17 mouse cellular contexts compared by ENCODE assay signal in the genomic region with DNA sequence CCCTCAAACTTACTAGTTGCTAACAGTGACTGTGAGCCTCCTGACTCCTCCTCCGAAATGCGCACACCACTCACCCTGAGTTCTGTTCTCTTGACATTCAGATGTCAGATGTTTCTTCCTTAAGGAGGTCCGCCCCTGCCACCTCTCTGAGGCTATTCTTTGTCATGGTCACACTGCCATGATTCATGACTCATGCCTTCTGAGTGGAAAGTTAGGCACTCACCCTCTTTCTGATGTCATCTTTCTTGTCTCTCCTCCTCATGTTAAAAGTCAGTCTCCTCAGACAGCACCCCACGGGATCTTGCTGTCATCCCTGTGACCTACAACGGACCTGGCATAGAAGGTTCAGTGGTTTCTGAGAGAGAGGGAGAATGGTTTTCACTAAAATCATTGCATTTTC. TPM values are rescaled to one million over a fixed set of nuclear protein-coding genes. Genes with fewer than 3 reads are reported as not detected.
DNase-seq lines count a peak whose midpoint lies in the region; ATAC-seq lines count a peak whose summit lies in the region.
"Had no signal": no experiment of that assay in that cellular context is flagged by ENCODE, and none has a peak within 500 bp of the region (broad histone marks: within the 10 kb centered on the region; RNA-seq: fewer than 3 reads in every experiment).

No protein-coding gene starts in this region.

- H3K4me3 ChIP-seq in heart, embryonic 13.5 days = no peak overlapping the region
- no peak overlapping the region for H3K4me3 ChIP-seq in kidney, embryonic 16.5 days (ENCODE audit: low read length)
- H3K4me3 ChIP-seq: erythroblast, embryonic 14.5 days; limb, embryonic 13.5 days; midbrain, embryonic 13.5 days; neural tube, embryonic 12.5 days had no signal

- H3K27me3 ChIP-seq in heart, embryonic 13.5 days (replicated peaks) = no peaks in the 10 kb centered on the region
- H3K27me3 ChIP-seq in kidney, embryonic 16.5 days (ENCODE audit: insufficient read depth, low read length) = 0 out of 2 replicates have a peak, but pooled peaks cover 3% of the 10 kb centered on the region

- WGBS in heart, embryonic 13.5 days = 80% methylated on average over 5 of the region's 5 CpGs
- 88% methylated on average over 5 of the region's 5 CpGs for WGBS in kidney, embryonic 16.5 days

- peaks cover 59% of the 10 kb centered on the region for H3K36me3 ChIP-seq in heart, embryonic 13.5 days
- no peaks in the 10 kb centered on the region for H3K36me3 ChIP-seq in kidney, embryonic 16.5 days (ENCODE audit: insufficient read depth, low read length)
- H3K36me3 ChIP-seq: limb, embryonic 13.5 days; midbrain, embryonic 13.5 days; neural tube, embryonic 12.5 days had no signal

- ATAC-seq in heart, embryonic 13.5 days (ENCODE audit: extremely low read depth, insufficient number of reproducible peaks, low FRiP score, low TSS enrichment) = no peak
- ATAC-seq in kidney, embryonic 16.5 days (ENCODE audit: low FRiP score, low TSS enrichment) = no peak
- ATAC-seq: midbrain, embryonic 13.5 days had no signal

- H3K9me3 ChIP-seq in heart, embryonic 13.5 days = peaks cover 4% of the 10 kb centered on the region; the same call in 1 of the 2 replicates
- H3K9me3 ChIP-seq in kidney, embryonic 16.5 days (ENCODE audit: low read length) = peaks cover 4% of the 10 kb centered on the region
- H3K9me3 ChIP-seq: midbrain, embryonic 13.5 days had no signal

- peaks cover 66% of the 10 kb centered on the region for H3K4me1 ChIP-seq in heart, embryonic 13.5 days
- H3K4me1 ChIP-seq in kidney, embryonic 16.5 days (ENCODE audit: insufficient read depth, low read length) = peaks cover 11% of the 10 kb centered on the region; the same call in 1 of the 2 replicates
- H3K4me1 ChIP-seq: neural tube, embryonic 12.5 days had no signal

- H3K4me2 ChIP-seq in heart, embryonic 13.5 days = no peak overlapping the region
- H3K4me2 ChIP-seq in kidney, embryonic 16.5 days (replicated peaks; ENCODE audit: low read depth, low read length) = no peak overlapping the region
- H3K4me2 ChIP-seq: hindbrain, embryonic 14.5 days; limb, embryonic 13.5 days; midbrain, embryonic 13.5 days; neural tube, embryonic 12.5 days had no signal

- H3K27ac ChIP-seq in heart, embryonic 13.5 days (replicated peaks) = peak overlapping the region; percentile 48
- H3K27ac ChIP-seq in kidney, embryonic 16.5 days (ENCODE audit: low read length) = no peak overlapping the region
- H3K27ac ChIP-seq: hindbrain, embryonic 14.5 days; limb, embryonic 13.5 days; midbrain, embryonic 13.5 days; neural tube, embryonic 12.5 days had no signal

- peak; percentile 69 to 87 for DNase-seq in adrenal gland, adult (ENCODE audit: inconsistent age in 2 of 2, low spot score in 1 of 2)
- no peak for DNase-seq in adrenal gland, postnatal 4 days (ENCODE audit: low spot score in 2 of 2)
- DNase-seq in heart, postnatal 4 days = no peak
- DNase-seq in 3T3-L1 (ENCODE audit: low read depth, low spot score) = peak; percentile 68
- DNase-seq in adrenal gland, postnatal 14 days = peak; percentile 72
- no peak for DNase-seq in urinary bladder, adult 18-20 months (ENCODE audit: low spot score in 2 of 2)
- DNase-seq: B cell, adult 2 months; gastrocnemius, postnatal 10 days; kidney, adult 9 months; thymus, adult 2 months had no signal

- H3K9ac ChIP-seq in heart, embryonic 13.5 days = no peak overlapping the region
- no peak overlapping the region for H3K9ac ChIP-seq in kidney, embryonic 16.5 days (replicated peaks; ENCODE audit: low read length)
- H3K9ac ChIP-seq: hindbrain, embryonic 14.5 days; limb, embryonic 13.5 days; midbrain, embryonic 13.5 days; neural tube, embryonic 12.5 days had no signal

RNA-seq across cellular contexts. Expression of a gene that starts 10.6 kb away (rescaled TPM):
- 1 to 10 TPM; 2.2 to 5.6 TPM for total RNA-seq in adrenal gland, postnatal 4 days (2021)
- 44.6 and 47.2 TPM in 2 replicates for polyA plus RNA-seq in heart, embryonic 13.5 days (2015; fragmentation: Nextera tagmentation; extraction: Ambion mirVana)
- total RNA-seq in heart, postnatal 4 days (2021) = 100 to 1,000 TPM; 162 to 169 TPM
- 0.22 and 0.30 TPM in 2 replicates for total RNA-seq in adrenal gland, postnatal 14 days (2021)
- 0.22 and 0.23 TPM in 2 replicates for polyA plus RNA-seq in kidney, embryonic 16.5 days (2015; fragmentation: Nextera tagmentation; extraction: Ambion mirVana)
- polyA plus RNA-seq: erythroblast, embryonic 14.5 days; hindbrain, embryonic 14.5 days had no signal

RNA-seq across cellular contexts. Expression of a gene that starts 28.3 kb away (rescaled TPM):
- total RNA-seq in adrenal gland, postnatal 4 days (2021) = 10 to 100 TPM; 18.0 to 18.1 TPM
- polyA plus RNA-seq in heart, embryonic 13.5 days (2015; fragmentation: Nextera tagmentation; extraction: Ambion mirVana) = 5.7 and 6.8 TPM in 2 replicates
- total RNA-seq in heart, postnatal 4 days (2021) = 10 to 100 TPM; 17.4 to 17.7 TPM
- total RNA-seq in adrenal gland, postnatal 14 days (2021) = 17.8 and 24.5 TPM in 2 replicates
- 7.1 and 8.7 TPM in 2 replicates for polyA plus RNA-seq in kidney, embryonic 16.5 days (2015; fragmentation: Nextera tagmentation; extraction: Ambion mirVana)

RNA-seq across cellular contexts. Expression of a gene that starts 56.9 kb away (rescaled TPM):
- 1 to 10 TPM; 7.2 TPM for total RNA-seq in adrenal gland, postnatal 4 days (2021)
- 7.2 and 9.3 TPM in 2 replicates for polyA plus RNA-seq in heart, embryonic 13.5 days (2015; fragmentation: Nextera tagmentation; extraction: Ambion mirVana)
- total RNA-seq in heart, postnatal 4 days (2021) = 1 to 10 TPM; 4.8 to 6.5 TPM
- 2.4 and 3.8 TPM in 2 replicates for total RNA-seq in adrenal gland, postnatal 14 days (2021)
- polyA plus RNA-seq in kidney, embryonic 16.5 days (2015; fragmentation: Nextera tagmentation; extraction: Ambion mirVana) = 5.3 and 7.9 TPM in 2 replicates

Comparison
In these comparisons a context has a peak if more than half of its experiments do, and no peak if none do; other contexts are left out.
1. DNase-seq: peak in adrenal gland, adult (2 of 2), 3T3-L1 (single experiment) and adrenal gland, postnatal 14 days (single experiment); none in adrenal gland, postnatal 4 days (0 of 2), heart, postnatal 4 days (single experiment) and urinary bladder, adult 18-20 months (0 of 2).
2. RNA of a gene that starts 10.6 kb away (total RNA-seq): 162 to 169 TPM in heart, postnatal 4 days; 2.2 to 5.6 TPM in adrenal gland, postnatal 4 days and 0.22 to 0.30 TPM in adrenal gland, postnatal 14 days; every median in the first group is over 10 times any median in the second.